Mouse (Mus musculus) liver, embryonic 14.5 days (tissue): ENCODE measurements around the gene Ywhag. TPM values are rescaled to one million over a fixed set of nuclear protein-coding genes. Genes with fewer than 3 reads are reported as not detected.

Source experiments
- ATAC-seq: fragments of 200-750 bp; cut with Nextera tagmentation; 2 replicates; pipeline ENCODE4 v1.8.0; 2017; ENCODE audit warnings: moderate number of reproducible peaks, mild to moderate bottlenecking, moderate library complexity; ENCODE audit not compliant: insufficient read depth
- DNase-seq, 3 experiments: peaks; one replicate each; pipeline ENCODE4 v3.0.0-alpha.2; 2012 to 2013; ENCODE audit warnings: low read depth in 3 of 3, low spot score in 3 of 3
- H3K27ac ChIP-seq: fragments of 300-500 bp; sonication (generic); 2 replicates; pipeline ENCODE4 v1.5.1; 2014; ENCODE audit warnings: moderate library complexity, mild to moderate bottlenecking, control low read depth, inconsistent platforms
- H3K27me3 ChIP-seq: fragments of 300-500 bp; sonication (generic); 2 replicates; pipeline ENCODE4 v1.6.1; 2014; ENCODE audit warnings: mild to moderate bottlenecking, low read length, moderate library complexity; ENCODE audit not compliant: control insufficient read depth, insufficient read depth
- H3K36me3 ChIP-seq: fragments of 300-500 bp; sonication (generic); replicated peaks from 2 replicates; pipeline ENCODE4 v1.6.1; 2014; ENCODE audit warnings: low read depth; ENCODE audit not compliant: control insufficient read depth, insufficient read depth
- H3K4me1 ChIP-seq, 2 experiments: fragments of 200-500 bp in 1 of 2; fragments of 300-500 bp in 1 of 2; sonication (generic) in 1 of 2; replicated peaks; 2 replicates each; pipeline ENCODE4 v1.6.1; 2012 to 2014; ENCODE audit warnings: antibody characterized with exemption in 1 of 2, inconsistent platforms in 1 of 2, low read length in 1 of 2; ENCODE audit not compliant: control insufficient read depth in 2 of 2, insufficient read depth in 2 of 2
- H3K4me2 ChIP-seq: fragments of 300-500 bp; sonication (generic); 2 replicates; pipeline ENCODE4 v1.6.1; 2014; ENCODE audit warnings: low read depth, mild to moderate bottlenecking, control low read depth, moderate library complexity
- H3K4me3 ChIP-seq, 2 experiments: fragments of 200-500 bp in 1 of 2; fragments of 300-500 bp in 1 of 2; sonication (generic) in 1 of 2; 2 replicates each; pipeline ENCODE4 v1.5.1; 2012 to 2014; ENCODE audit warnings: low read depth in 2 of 2, low read length in 2 of 2, mild to moderate bottlenecking in 2 of 2, control low read depth in 1 of 2, inconsistent platforms in 1 of 2, moderate library complexity in 1 of 2; ENCODE audit not compliant: insufficient read depth in 1 of 2
- H3K9ac ChIP-seq: fragments of 300-500 bp; sonication (generic); replicated peaks from 2 replicates; pipeline ENCODE4 v1.6.1; 2014; ENCODE audit warnings: mild to moderate bottlenecking, control low read depth, moderate library complexity
- H3K9me3 ChIP-seq: fragments of 300-500 bp; sonication (generic); 2 replicates; pipeline ENCODE4 v1.6.1; 2016; ENCODE audit warnings: low read length, mixed read lengths; ENCODE audit not compliant: control insufficient read depth
- CTCF ChIP-seq: IDR thresholded peaks from 2 replicates; pipeline ENCODE4 v1.5.1; 2016; ENCODE audit warnings: antibody characterized with exemption, low read depth, control low read depth
- EP300 ChIP-seq: IDR thresholded peaks from 2 replicates; pipeline ENCODE4 v1.6.1; 2016; ENCODE audit warnings: antibody characterized with exemption, low read depth
- WGBS: fragments of 180-500 bp; shearing (Covaris S2); extraction: QIAGEN DNeasy Blood & Tissue Kit; methylation state at CpG from one replicate; pipeline ENCODE4 v1.1.7; 2014; ENCODE audit not compliant: insufficient replicate concordance; 5-methylcytosine and 5-hydroxymethylcytosine counted together
- polyA plus RNA-seq, 2 experiments: library from polyadenylated mRNA; depleted of rRNA in 1 of 2; stranded (reverse) in 1 of 2; unstranded in 1 of 2; fragments of >200 nt; fragmentation: Nextera tagmentation in 1 of 2; extraction: Ambion mirVana in 1 of 2; gene quantifications; 2 replicates each; pipeline versions ENCODE4 v1.2.1 to v1.2.3; 2012 to 2014

The Ywhag gene
- polyA plus RNA-seq, 2 experiments = 25.9 to 26.3 TPM

DNA sequence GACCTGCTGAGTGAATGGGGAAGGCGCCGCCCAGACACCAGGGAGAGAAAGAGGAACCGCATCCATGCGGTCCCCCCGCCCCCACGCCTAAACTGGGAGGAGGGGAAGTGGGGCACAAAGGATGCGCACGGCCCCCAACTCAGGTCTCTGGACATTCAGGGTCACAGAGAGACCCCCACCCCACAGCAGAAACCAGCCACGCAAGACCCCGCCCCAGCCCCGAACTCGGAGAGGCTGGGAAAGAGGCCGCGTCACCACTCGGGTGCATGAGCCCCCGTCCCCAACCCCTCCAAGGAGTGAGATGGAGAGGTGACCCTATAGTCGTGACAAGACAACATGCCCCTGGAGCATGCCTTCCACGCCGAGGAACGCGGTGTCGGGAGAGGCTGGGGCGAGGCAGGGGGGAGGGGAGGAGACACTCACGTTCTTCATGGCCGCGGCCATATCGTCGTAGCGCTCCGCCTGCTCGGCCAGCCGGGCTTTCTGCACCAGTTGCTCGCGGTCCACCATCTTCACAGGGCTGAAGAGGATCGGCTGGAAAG, 445 bp downstream of the Ywhag start:
- Histone ChIP-seq H3K9me3 (no peaks in the 10 kb centered on the region), H3K36me3 (peaks cover 33% of the 10 kb centered on the region), H3K27ac (peak overlapping the region; percentile 92), H3K4me2 (peak overlapping the region; percentile 70), H3K4me1 (peaks cover 7 to 9% of the 10 kb centered on the region in 2 experiments), H3K9ac (peak overlapping the region; percentile 73), H3K27me3 (no peaks in the 10 kb centered on the region), H3K4me3 (peak overlapping the region; percentile 85 to 96)
- WGBS = under 1% methylated on average over 35 of the region's 35 CpGs
- ATAC-seq (peak; percentile 69), DNase-seq (peak in 2 of 3 experiments; percentile 44 to 65)
- TF ChIP-seq EP300 (0 out of 2 replicates have a peak, but pooled peaks have one; percentile 34), CTCF (no peak; the same call in 1 of the 2 replicates)

- peak overlapping the region; percentile 92 for H3K27ac ChIP-seq
- H3K9me3 ChIP-seq = no peaks in the 10 kb centered on the region
- ATAC-seq (no peak), DNase-seq (no peak)
- no peak for TF ChIP-seq CTCF
- TF ChIP-seq EP300 = no peak
- H3K9ac ChIP-seq = peak overlapping the region; percentile 73
- H3K4me3 ChIP-seq = peak overlapping the region; percentile 85 to 96
- H3K4me1 ChIP-seq = peaks cover 7 to 9% of the 10 kb centered on the region in 2 experiments
- peak overlapping the region; percentile 70 for H3K4me2 ChIP-seq
- 10% methylated on average over 12 of the region's 12 CpGs for WGBS
- H3K36me3 ChIP-seq = peaks cover 34% of the 10 kb centered on the region
- H3K27me3 ChIP-seq = no peaks in the 10 kb centered on the region
These were observed 1.1 kb downstream of the Ywhag start for GRCm38 (mm10) chr5:135933222-135933899.

DNA sequence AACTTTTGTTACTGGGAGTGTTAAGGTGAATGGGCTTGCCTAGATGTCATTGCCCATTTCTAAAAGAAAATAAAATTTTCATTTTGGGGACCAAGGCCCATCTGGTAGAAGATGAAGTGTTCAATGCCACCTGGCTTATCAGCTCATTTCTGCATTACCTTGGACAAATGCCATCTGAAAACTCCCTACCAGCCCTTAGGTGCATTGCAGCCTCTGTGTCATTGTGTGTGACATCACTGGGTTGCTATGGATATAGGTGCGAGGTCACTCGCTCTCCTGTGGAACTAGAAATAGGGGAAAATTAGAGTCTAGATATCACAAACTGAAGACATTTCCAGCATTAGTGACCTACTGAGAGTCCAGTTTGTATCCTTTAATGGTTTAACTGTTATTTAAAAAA, 2.1 kb downstream of the Ywhag start:
- H3K4me2 ChIP-seq = peak overlapping the region; percentile 70; the same call in 1 of the 2 replicates

GRCm38 (mm10) chr5:135931526-135931925, 2.9 kb downstream of the Ywhag start:
- no peak for TF ChIP-seq CTCF
- TF ChIP-seq EP300 = no peak
- ATAC-seq (no peak), DNase-seq (no peak)
- peaks cover 7 to 9% of the 10 kb centered on the region in 2 experiments for H3K4me1 ChIP-seq
- peaks cover 37% of the 10 kb centered on the region for H3K36me3 ChIP-seq
- no peak overlapping the region for H3K27ac ChIP-seq
- H3K4me3 ChIP-seq = no peak overlapping the region
- H3K9ac ChIP-seq = no peak overlapping the region
- no peaks in the 10 kb centered on the region for H3K27me3 ChIP-seq
- no peaks in the 10 kb centered on the region for H3K9me3 ChIP-seq
- no peak overlapping the region; the same call in 1 of the 2 replicates for H3K4me2 ChIP-seq
- 85% methylated on average over 9 of the region's 9 CpGs for WGBS

More for the DNA sequence above, 2.1 kb downstream of the Ywhag start:
- 85% methylated on average over 2 of the region's 2 CpGs for WGBS
- TF ChIP-seq EP300 (no peak), CTCF (no peak)
- peaks cover 37% of the 10 kb centered on the region for H3K36me3 ChIP-seq
- no peak for ATAC-seq
- no peak overlapping the region; a peak in 1 of 4 replicates for H3K4me3 ChIP-seq
- no peak for DNase-seq
- no peaks in the 10 kb centered on the region for H3K9me3 ChIP-seq
- H3K27me3 ChIP-seq = no peaks in the 10 kb centered on the region
- H3K27ac ChIP-seq = no peak overlapping the region
- peak overlapping the region; percentile 23 for H3K9ac ChIP-seq
- peaks cover 7 to 9% of the 10 kb centered on the region in 2 experiments for H3K4me1 ChIP-seq

GRCm38 (mm10) chr5:135929685-135930424, 4.6 kb downstream of the Ywhag start:
- peaks cover 39% of the 10 kb centered on the region for H3K36me3 ChIP-seq
- H3K4me1 ChIP-seq = peaks cover 3% of the 10 kb centered on the region in 2 experiments; a peak in 2 of 4 replicates
- WGBS = 78% methylated on average over 6 of the region's 6 CpGs
- no peak overlapping the region for H3K4me3 ChIP-seq
- H3K9me3 ChIP-seq = no peaks in the 10 kb centered on the region
- H3K9ac ChIP-seq = no peak overlapping the region
- ATAC-seq = no peak
- H3K27ac ChIP-seq = no peak overlapping the region
- DNase-seq = no peak
- TF ChIP-seq CTCF (no peak), EP300 (no peak)
- no peaks in the 10 kb centered on the region for H3K27me3 ChIP-seq
- H3K4me2 ChIP-seq = no peak overlapping the region
